Mouse (Mus musculus) heart, embryonic 14.5 days (tissue): ENCODE measurements around the gene Cnmd. TPM values are rescaled to one million over a fixed set of nuclear protein-coding genes. Genes with fewer than 3 reads are reported as not detected.

Source experiments
- ATAC-seq: fragments of 200-750 bp; cut with Nextera tagmentation; 2 replicates; pipeline ENCODE4 v1.8.0; 2017; ENCODE audit warnings: low read depth, moderate TSS enrichment; ENCODE audit not compliant: insufficient number of reproducible peaks, insufficient read depth, low FRiP score
- H3K27ac ChIP-seq, 2 experiments: fragments of 200-500 bp in 1 of 2; fragments of 300-500 bp in 1 of 2; sonication (generic) in 1 of 2; replicated peaks in 1 of 2; 2 replicates each; pipeline ENCODE4 v1.5.1; 2012 to 2014; ENCODE audit warnings: low read depth in 2 of 2, low read length in 2 of 2, control low read depth in 1 of 2, mild to moderate bottlenecking in 1 of 2, mixed read lengths in 1 of 2; ENCODE audit not compliant: control insufficient read depth in 1 of 2, insufficient read depth in 1 of 2
- H3K27me3 ChIP-seq: fragments of 300-500 bp; sonication (generic); 2 replicates; pipeline ENCODE4 v1.6.1; 2014; ENCODE audit warnings: mild to moderate bottlenecking, low read length, control low read depth; ENCODE audit not compliant: control insufficient read depth, insufficient read depth
- H3K36me3 ChIP-seq: fragments of 300-500 bp; sonication (generic); 2 replicates; pipeline ENCODE4 v1.6.1; 2014; ENCODE audit warnings: mild to moderate bottlenecking, control low read depth, low read length, mixed read lengths; ENCODE audit not compliant: control insufficient read depth, insufficient read depth
- H3K4me1 ChIP-seq, 2 experiments: fragments of 200-500 bp in 1 of 2; fragments of 300-500 bp in 1 of 2; sonication (generic) in 1 of 2; 2 replicates each; pipeline ENCODE4 v1.6.1; 2012 to 2014; ENCODE audit warnings: low read length in 2 of 2, control low read depth in 1 of 2, mixed read lengths in 1 of 2; ENCODE audit not compliant: control insufficient read depth in 2 of 2, insufficient read depth in 2 of 2
- H3K4me2 ChIP-seq: fragments of 300-500 bp; sonication (generic); 2 replicates; pipeline ENCODE4 v1.6.1; 2014; ENCODE audit warnings: mild to moderate bottlenecking, low read length
- H3K4me3 ChIP-seq, 2 experiments: fragments of 200-500 bp in 1 of 2; fragments of 300-500 bp in 1 of 2; sonication (generic) in 1 of 2; 2 replicates each; pipeline ENCODE4 v1.5.1; 2012 to 2014; ENCODE audit warnings: low read length in 2 of 2, mild to moderate bottlenecking in 2 of 2, control low read depth in 1 of 2, low read depth in 1 of 2, moderate library complexity in 1 of 2; ENCODE audit not compliant: control insufficient read depth in 1 of 2, insufficient read depth in 1 of 2
- H3K9ac ChIP-seq: fragments of 300-500 bp; sonication (generic); 2 replicates; pipeline ENCODE4 v1.6.1; 2014; ENCODE audit warnings: mild to moderate bottlenecking, low read length
- H3K9me3 ChIP-seq: fragments of 300-500 bp; sonication (generic); 2 replicates; pipeline ENCODE4 v1.6.1; 2016; ENCODE audit warnings: low read length, control low read depth; ENCODE audit not compliant: control insufficient read depth
- WGBS: fragments of 180-500 bp; shearing (Covaris S2); extraction: QIAGEN DNeasy Blood & Tissue Kit; methylation state at CpG from one replicate; pipeline ENCODE4 v1.1.7; 2014; 5-methylcytosine and 5-hydroxymethylcytosine counted together
- polyA plus RNA-seq: library from polyadenylated mRNA; unstranded; fragments of >200 nt; fragmentation: Nextera tagmentation; extraction: Ambion mirVana; gene quantifications from 2 replicates; pipeline ENCODE4 v1.2.1, GENCODE M21; 2014

Cnmd gene
- polyA plus RNA-seq, 1 experiment from 2014 or later, result 3.8 TPM

GRCm38 (mm10) chr14:79680652-79681051 lies 18.7 kb upstream of the Cnmd start:
- no peaks in the 10 kb centered on the region for H3K27me3 ChIP-seq
- peaks cover 0 to 2% of the 10 kb centered on the region in 2 experiments; a peak in 1 of 4 replicates for H3K4me1 ChIP-seq
- no peak overlapping the region for H3K4me2 ChIP-seq
- no peak for ATAC-seq
- no peak overlapping the region for H3K27ac ChIP-seq
- no peak overlapping the region for H3K4me3 ChIP-seq
- H3K9ac ChIP-seq, result no peak overlapping the region
- 48% methylated on average over 5 of the region's 5 CpGs for WGBS
- H3K9me3 ChIP-seq, result no peaks in the 10 kb centered on the region
- no peaks in the 10 kb centered on the region for H3K36me3 ChIP-seq

DNA sequence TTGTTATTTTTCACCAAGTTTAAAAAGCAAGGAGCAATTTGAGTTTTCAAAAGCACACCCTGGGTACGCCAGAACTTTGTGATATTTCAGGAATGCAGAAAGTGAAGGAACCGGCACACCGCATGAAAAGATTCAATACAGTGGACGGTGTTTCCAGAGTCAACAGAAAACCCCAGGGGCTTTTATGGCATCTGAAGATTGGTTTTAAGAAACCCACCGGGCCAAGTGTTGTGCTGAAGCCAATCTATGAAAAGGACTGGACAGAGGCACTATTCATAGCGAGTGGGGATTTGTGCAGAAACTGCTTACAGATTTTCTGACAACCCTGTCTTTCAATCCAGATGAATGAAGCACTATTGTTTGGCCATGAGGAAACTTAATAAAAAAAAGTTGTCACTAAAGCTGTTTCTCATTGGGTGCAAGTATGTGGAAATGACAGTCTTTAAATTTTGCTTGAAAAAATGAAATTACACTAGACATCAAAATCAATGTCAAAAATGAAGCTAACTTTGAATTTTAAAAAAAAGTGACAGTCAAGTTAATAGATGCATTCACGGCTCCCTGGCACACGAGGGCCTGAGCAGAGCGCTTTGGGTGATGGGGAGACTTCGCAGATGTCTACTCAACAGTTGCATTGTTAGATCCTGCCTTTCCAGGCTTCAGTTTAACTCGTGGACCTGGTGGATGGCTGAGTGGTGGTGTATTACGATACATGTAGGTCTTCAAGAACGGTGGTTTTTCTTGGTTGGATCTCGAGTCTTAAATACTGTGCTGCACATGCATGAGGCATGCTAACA lies 16.1 kb upstream of the Cnmd start:
- Histone ChIP-seq H3K36me3 (no peaks in the 10 kb centered on the region), H3K9ac (no peak overlapping the region), H3K4me2 (no peak overlapping the region; the same call in 1 of the 2 replicates), H3K9me3 (no peaks in the 10 kb centered on the region), H3K4me3 (no peak overlapping the region), H3K27me3 (no peaks in the 10 kb centered on the region), H3K4me1 (peaks cover 2% of the 10 kb centered on the region in 2 experiments; a peak in 3 of 4 replicates), H3K27ac (no peak overlapping the region)
- 64% methylated on average over 14 of the region's 14 CpGs for WGBS
- no peak for ATAC-seq

- Histone ChIP-seq H3K4me3 (peak overlapping the region in 1 of 2 experiments; percentile 9; a peak in 1 of 4 replicates), H3K4me2 (peak overlapping the region; percentile 48), H3K27me3 (no peaks in the 10 kb centered on the region), H3K9me3 (no peaks in the 10 kb centered on the region), H3K9ac (peak overlapping the region; percentile 21; the same call in 1 of the 2 replicates), H3K4me1 (peaks cover 2 to 7% of the 10 kb centered on the region in 2 experiments; a peak in 3 of 4 replicates), H3K36me3 (no peaks in the 10 kb centered on the region), H3K27ac (no peak overlapping the region)
- 42% methylated on average over 15 of the region's 15 CpGs for WGBS
- ATAC-seq, result no peak
These were observed 15.3 kb upstream of the Cnmd start for GRCm38 (mm10) chr14:79677108-79677753.

- WGBS, result 69% methylated on average over 17 of the region's 17 CpGs
- Histone ChIP-seq H3K4me3 (no peak overlapping the region), H3K36me3 (no peaks in the 10 kb centered on the region), H3K4me1 (peaks cover 2 to 7% of the 10 kb centered on the region in 2 experiments; a peak in 3 of 4 replicates), H3K27ac (no peak overlapping the region), H3K27me3 (no peaks in the 10 kb centered on the region), H3K9ac (no peak overlapping the region), H3K9me3 (no peaks in the 10 kb centered on the region), H3K4me2 (no peak overlapping the region)
- ATAC-seq, result no peak
These were observed 11.4 kb upstream of the Cnmd start for GRCm38 (mm10) chr14:79673083-79674013.

DNA sequence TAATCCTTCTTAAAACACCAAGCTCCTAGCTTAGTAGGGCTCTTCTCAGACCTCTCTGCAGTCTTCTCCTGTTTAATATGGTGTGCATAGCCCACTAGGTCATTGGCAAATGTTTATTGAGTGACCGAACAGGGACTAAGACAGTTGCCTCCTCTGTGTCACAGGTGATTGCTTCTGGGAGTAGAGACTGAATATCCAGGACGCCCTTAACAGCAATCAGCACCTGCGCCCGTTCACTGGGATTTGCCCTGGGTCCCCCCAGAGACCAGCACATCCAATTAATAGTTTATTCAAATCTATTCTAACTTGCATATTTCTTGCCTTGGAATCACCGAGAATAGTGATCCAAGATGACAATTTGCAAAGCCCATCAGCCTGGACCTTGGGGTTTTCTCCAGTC lies 10.6 kb upstream of the Cnmd start:
- 78% methylated on average over 5 of the region's 5 CpGs for WGBS

GRCm38 (mm10) chr14:79671008-79671407 lies 9.0 kb upstream of the Cnmd start:
- H3K9me3 ChIP-seq, result no peaks in the 10 kb centered on the region
- H3K27ac ChIP-seq, result no peak overlapping the region
- ATAC-seq, result no peak
- H3K4me1 ChIP-seq, result peaks cover 0 to 7% of the 10 kb centered on the region in 2 experiments; a peak in 2 of 4 replicates
- H3K4me2 ChIP-seq, result no peak overlapping the region
- no peaks in the 10 kb centered on the region for H3K27me3 ChIP-seq
- H3K36me3 ChIP-seq, result no peaks in the 10 kb centered on the region
- WGBS, result 85% methylated on average over 3 of the region's 3 CpGs
- H3K4me3 ChIP-seq, result no peak overlapping the region
- H3K9ac ChIP-seq, result no peak overlapping the region

More for the DNA sequence above, 10.6 kb upstream of the Cnmd start:
- H3K9ac ChIP-seq, result no peak overlapping the region
- no peaks in the 10 kb centered on the region for H3K27me3 ChIP-seq
- H3K4me2 ChIP-seq, result no peak overlapping the region
- peaks cover 2 to 7% of the 10 kb centered on the region in 2 experiments; a peak in 3 of 4 replicates for H3K4me1 ChIP-seq
- H3K4me3 ChIP-seq, result no peak overlapping the region
- no peak for ATAC-seq
- no peaks in the 10 kb centered on the region for H3K36me3 ChIP-seq
- no peaks in the 10 kb centered on the region for H3K9me3 ChIP-seq
- no peak overlapping the region for H3K27ac ChIP-seq
